Mouse (Mus musculus): ENCODE results near the gene Fbln7. TPM values are rescaled to one million over a fixed set of nuclear protein-coding genes. Genes with fewer than 3 reads are reported as not detected.

Fbln7 gene
- total RNA-seq, 2 experiments from 2014 or later = not detected

Other genes starting within 250 kb of the Fbln7 start
- 154 and 186 TPM in 2 replicates for gene Anapc1, start 175.6 kb upstream of the Fbln7 start, total RNA-seq (2014; fragmentation: Nextera tagmentation)
- gene Anapc1, start 175.6 kb upstream of the Fbln7 start, total RNA-seq (2017) = 110 and 152 TPM in 2 replicates
- gene Mertk, start 164.0 kb upstream of the Fbln7 start, total RNA-seq (2014; fragmentation: Nextera tagmentation) = not detected in 2 replicates
- 0.27 TPM in 1 of 2 replicates, not detected in the other for gene Mertk, start 164.0 kb upstream of the Fbln7 start, total RNA-seq (2017)
- gene Tmem87b, start 44.9 kb upstream of the Fbln7 start, total RNA-seq (2014; fragmentation: Nextera tagmentation) = 7.7 and 9.4 TPM in 2 replicates
- 14.3 and 16.2 TPM in 2 replicates for gene Tmem87b, start 44.9 kb upstream of the Fbln7 start, total RNA-seq (2017)
- gene Zc3h8, start 81.1 kb downstream of the Fbln7 start, total RNA-seq (2014; fragmentation: Nextera tagmentation) = 9.4 and 27.9 TPM in 2 replicates
- gene Zc3h8, start 81.1 kb downstream of the Fbln7 start, total RNA-seq (2017) = 16.2 TPM in 2 replicates
- 5.5 and 8.7 TPM in 2 replicates for gene Zc3h6, start 104.4 kb downstream of the Fbln7 start, total RNA-seq (2014; fragmentation: Nextera tagmentation)
- gene Zc3h6, start 104.4 kb downstream of the Fbln7 start, total RNA-seq (2017) = 3.3 and 6.2 TPM in 2 replicates
- 7.5 and 7.6 TPM in 2 replicates for gene Gm10762, start 104.7 kb downstream of the Fbln7 start, total RNA-seq (2014; fragmentation: Nextera tagmentation)
- gene Gm10762, start 104.7 kb downstream of the Fbln7 start, total RNA-seq (2017) = 1.2 and 11.3 TPM in 2 replicates
- gene Vinac1, start 185.2 kb downstream of the Fbln7 start, total RNA-seq (2014; fragmentation: Nextera tagmentation) = not detected in 2 replicates
- not detected in 2 replicates for gene Vinac1, start 185.2 kb downstream of the Fbln7 start, total RNA-seq (2017)
- 1.0 and 3.4 TPM in 2 replicates for gene Ttl, start 203.0 kb downstream of the Fbln7 start, total RNA-seq (2014; fragmentation: Nextera tagmentation)
- gene Ttl, start 203.0 kb downstream of the Fbln7 start, total RNA-seq (2017) = 3.8 and 5.8 TPM in 2 replicates
- gene Polr1b, start 238.0 kb downstream of the Fbln7 start, total RNA-seq (2014; fragmentation: Nextera tagmentation) = 68.1 and 87.8 TPM in 2 replicates
- 49.4 and 79.1 TPM in 2 replicates for gene Polr1b, start 238.0 kb downstream of the Fbln7 start, total RNA-seq (2017)